Mouse (Mus musculus): ENCODE measurements around the gene Mff.

Gene Mff

DNA sequence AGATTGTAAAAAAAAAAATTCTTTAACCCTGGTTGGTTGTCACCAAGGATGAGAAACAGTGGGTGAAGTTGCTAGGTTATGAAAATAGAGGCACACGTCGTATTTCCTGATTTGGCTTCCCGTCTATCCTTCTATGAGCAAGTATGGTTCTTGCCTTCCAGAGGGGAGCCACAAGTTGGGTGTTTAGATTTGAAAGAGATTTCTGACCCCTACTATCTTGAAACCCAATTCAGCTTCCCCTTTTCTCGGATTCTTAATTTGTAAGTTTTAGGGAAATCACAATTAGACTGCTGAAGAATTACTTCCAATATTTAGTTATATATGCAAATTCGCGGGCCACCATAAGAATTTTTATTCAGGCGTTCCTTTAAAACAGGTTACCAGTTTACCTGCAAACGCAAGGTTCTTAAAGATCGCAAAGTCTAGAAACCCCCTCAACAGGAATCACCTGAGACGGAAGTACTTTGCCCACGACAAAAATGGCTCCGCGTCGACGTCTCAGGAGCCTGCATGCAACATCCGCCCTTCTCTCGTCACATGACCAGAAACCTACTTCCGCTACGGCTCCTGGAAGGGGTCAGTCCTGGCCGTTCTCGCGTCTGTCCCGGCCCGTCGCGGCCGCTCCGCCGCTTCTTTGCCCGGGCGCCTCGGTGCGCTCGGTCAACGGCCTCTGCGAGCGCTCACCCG, at the start of gene Mff:
TSS of gene Mff (plus strand) at position 552 of the 687 bp plus-strand sequence.
- peak; percentile 83 for DNase-seq (ENCODE audit: low spot score)

DNA sequence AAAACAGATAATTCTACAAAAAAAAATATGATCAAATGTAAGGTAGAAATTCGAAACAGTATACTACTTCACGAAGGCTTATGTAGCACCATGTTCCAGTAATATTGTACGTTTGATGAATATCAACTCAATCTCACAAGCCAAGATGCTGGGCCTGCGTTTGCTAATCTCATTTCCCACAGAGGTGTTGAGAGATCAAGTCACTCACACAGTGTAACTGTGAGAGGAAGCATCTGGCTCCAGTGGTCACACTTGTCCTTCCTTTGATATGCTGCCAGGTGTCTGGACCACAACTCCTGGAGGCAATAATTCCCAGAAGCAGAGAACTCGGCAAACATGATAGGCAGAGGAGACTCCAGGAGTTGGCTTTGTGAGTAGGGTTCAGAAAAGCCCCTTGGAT, 38.4 kb upstream of the Mff start:
- DNase-seq (ENCODE audit: low spot score) = no peak

DNA sequence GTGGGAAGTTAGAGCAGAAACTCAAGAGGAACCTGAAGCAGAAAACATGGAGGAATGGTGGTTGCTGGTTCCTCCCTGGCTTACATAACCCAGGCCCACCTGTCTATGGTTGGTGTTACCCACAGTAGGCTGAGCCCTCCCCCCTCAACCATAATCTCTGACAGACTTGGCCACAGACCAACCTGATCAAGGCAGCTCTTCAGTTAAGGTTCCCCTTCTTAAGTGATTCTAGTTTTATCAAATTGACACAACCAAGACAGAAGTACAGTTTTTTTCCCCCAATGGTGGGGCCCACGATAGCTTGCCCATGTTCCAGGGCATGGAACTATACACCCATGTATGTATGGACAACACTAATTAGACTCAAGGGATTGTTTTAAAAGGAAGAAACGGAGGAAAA, 37.8 kb upstream of the Mff start:
- no peak for DNase-seq (ENCODE audit: low spot score)

DNA sequence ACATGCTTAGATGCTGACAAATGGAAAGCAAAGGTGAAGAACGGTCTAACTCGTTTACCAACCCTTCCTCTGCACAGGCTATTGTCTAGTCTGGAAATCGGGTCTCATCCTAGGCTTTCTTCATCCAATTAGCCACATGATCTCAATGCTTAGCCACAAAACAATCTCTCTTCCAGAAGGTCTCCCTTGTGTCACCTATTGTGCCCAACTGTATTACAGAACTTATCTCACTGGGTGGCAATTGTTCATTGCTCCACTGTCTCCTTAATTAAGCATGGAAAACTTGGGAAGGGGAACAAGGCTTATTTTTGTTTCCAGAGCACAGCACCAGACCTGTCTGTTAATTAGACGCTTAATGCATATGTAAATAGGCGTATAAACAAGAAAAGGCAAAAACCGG, 36.8 kb upstream of the Mff start:
- no peak for DNase-seq (ENCODE audit: low spot score)

DNA sequence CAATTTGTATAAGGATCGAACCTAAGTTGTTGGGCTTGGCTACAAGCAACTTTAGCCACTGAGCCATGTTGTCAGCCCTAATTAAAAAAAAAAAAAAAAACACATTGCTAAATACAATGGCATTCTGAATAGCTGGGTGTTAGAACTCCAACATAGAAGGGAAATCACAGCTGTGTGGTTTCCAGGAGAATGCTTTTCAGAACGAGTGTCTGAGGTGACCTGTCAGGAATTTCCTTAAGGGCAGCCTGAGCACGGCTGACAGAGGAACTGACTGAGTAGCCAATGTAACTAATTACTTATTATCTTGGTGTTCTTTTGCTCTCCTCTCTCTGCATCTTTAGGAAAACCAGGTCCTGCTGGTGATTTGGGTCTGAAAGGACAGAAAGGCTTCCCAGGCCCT, 28.8 kb upstream of the Mff start:
- DNase-seq (ENCODE audit: low spot score) = no peak

DNA sequence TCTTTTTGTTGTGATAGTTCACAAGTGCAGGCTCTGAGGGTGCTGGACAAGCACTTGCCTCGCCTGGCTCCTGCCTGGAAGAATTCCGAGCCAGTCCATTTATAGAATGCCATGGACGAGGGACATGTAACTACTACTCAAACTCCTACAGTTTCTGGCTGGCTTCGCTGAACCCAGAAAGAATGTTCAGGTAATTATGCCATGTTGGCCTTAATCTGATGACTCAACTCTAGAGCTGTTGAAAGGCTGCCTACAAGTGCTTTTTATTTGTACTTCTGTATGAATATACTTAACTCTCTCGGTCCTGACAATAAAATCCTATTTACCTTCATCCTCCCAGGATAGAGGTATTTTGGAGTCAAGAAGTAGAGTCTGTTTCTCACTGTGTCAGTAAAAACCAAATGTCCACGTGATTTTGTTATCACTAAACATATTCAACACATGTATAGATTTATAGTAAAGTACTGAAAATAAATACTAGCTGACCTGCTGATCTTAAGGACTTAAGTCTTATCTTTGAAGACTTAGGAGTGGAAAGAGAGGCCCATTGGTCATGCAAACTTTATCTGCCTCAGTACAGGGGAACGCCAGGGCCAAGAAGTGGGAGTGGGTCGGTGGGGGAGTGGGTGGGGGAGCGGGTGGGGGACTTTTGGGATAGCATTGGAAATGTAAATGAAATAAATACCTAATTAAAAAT, 6.7 kb upstream of the Mff start:
- no peak for DNase-seq (ENCODE audit: low spot score)

DNA sequence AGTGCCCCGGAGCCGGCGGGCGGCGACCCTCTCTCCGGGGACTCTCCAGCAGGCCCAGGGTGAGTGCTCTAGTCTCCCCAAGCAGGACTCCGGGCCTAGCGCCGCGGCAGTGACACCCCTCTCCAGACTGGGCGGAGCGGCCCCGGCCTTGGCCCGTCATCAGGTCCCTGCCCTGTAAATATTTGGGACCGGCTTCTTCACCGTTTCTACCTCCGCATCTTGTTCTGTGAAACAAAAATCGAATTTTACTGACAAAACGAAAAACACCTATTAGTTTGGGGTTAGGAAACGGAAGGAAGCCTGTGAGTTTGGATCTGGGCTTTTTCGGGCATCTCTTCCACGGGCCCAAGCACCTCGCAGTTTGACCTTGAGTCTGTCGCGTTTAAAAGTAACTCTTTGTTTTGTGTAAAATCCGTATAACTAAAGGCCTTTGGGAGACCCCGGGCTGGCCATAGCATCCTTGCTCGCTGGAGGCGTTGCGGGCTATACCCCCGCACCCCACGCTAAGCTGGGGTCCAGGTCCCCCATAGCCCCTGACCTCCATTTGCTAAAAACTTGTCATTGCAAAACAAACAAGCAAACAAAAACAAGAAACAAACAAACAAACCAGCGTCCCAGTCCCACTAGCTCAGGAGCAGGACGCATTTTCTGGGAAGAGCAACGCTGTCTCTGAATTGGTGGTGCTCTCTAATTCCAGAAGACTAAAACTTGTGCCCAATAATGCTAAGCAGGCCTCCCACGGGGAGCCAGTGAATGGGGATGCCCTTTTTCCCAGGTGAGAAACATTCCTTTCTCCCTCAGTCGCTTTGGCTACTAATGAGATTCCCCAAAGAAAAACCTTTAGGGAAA, 560 bp downstream of the Mff start:
- no peak for DNase-seq (ENCODE audit: low spot score)

DNA sequence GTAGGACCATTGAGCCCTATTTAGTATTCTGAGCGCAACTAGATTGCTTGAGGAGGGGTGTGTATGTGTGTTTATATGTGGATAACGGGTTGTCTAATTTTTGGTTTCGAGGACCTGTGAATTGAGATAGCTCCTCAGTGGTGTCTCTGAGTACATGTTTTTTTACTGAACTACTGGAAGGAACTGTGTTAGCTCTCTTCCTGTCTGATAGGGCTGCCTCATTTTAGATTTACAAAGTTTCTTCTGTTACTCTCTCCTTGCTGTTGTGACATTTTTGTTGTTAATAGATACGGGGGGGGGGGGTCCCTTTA, 1.1 kb downstream of the Mff start:
- no peak for DNase-seq (ENCODE audit: low spot score)

DNA sequence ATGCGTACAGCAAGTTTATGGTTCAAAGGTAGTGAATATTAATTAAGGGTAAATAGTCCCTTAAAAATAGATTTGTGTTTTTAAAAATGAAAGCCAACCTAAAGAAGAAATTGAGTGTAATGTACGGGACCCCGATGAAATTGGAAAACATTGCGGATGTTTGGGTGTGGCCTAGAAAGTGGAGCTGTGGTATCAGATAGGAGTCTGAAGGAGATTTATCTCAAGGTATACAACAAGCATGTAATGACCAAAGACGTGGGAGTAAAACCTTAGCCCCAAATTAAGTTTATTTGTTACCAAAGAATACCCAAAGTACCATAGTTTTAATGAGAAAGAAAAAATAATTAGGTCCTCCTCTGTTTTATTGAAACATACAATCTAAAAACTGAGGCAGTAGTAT, 1.8 kb downstream of the Mff start:
- DNase-seq (ENCODE audit: low spot score) = no peak

DNA sequence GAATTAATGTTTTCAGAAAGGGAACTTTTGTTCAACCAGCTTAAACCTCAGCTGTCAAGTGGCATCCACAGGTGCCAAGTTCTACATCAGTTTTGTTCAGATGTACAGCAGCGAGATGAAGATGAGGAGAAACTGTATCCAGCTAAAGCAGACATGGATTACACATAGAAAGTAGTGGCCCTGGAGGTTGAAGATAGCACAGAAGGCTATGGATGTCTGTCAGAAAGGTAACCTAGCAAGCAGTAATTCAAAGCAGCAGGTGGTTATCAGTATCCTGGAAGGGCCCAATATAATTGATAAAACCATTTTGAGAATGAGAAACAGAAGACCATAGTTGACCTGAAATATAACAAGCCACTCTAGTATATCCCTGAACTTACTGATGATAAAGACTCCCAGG, 8.7 kb downstream of the Mff start:
- DNase-seq (ENCODE audit: low spot score) = no peak

DNA sequence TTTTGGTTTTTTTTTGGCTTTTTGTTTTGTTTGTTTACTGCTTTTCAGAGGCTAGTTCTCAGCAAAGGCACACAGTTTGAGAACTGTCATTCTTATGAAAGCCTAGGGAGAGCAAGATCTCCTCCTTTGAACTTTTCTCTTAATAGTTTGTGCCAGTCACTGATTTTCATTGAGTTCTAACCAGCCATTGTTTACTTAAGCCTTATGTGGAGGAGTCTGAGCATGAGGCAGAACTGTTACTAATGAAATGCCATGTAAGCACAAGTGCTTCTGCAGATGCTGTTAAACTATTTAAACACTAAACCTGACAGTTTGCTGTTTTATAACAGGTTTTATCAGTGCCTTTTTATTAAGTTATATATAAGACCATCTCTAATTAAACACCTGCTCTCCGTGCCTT, 13.4 kb downstream of the Mff start:
- DNase-seq (ENCODE audit: low spot score) = no peak

DNA sequence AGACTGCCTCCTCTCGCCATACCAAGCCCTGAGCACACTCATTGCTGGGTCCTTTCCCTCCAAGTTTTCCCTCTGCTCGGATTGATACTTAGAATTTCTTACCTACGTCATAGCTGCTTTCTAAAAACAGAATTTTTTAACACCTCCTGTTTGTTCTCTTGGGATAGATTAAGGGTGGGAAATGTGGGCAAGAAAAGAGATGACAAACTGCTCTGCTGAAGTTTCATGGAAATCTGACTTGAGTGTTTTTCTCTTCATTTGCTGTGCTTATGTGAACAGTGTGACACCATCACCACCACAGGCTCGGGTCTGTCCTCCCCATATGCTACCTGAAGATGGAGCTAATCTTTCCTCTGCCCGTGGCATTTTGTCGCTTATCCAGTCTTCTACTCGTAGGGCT, 16.8 kb downstream of the Mff start:
- DNase-seq (ENCODE audit: low spot score) = no peak

DNA sequence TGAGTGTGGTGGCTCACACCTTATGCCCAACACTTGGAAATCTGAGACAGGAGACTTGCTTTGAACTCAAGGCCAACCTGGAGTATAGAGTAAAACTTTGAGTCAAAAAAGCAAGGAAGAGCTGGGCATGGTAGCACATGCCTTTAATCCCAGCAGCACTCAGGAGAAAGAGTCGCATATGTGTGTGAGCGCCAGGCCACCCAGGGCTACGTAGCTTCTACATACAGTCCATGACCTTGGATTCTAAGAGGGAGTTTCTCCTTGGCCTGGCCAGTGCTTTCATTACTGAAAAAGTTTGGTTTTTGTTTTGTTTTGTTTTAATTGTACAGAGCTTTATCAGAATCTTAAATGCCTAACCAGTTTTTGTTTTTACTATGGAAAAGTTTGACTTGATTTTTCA, 19.3 kb downstream of the Mff start:
- DNase-seq (ENCODE audit: low spot score) = no peak

DNA sequence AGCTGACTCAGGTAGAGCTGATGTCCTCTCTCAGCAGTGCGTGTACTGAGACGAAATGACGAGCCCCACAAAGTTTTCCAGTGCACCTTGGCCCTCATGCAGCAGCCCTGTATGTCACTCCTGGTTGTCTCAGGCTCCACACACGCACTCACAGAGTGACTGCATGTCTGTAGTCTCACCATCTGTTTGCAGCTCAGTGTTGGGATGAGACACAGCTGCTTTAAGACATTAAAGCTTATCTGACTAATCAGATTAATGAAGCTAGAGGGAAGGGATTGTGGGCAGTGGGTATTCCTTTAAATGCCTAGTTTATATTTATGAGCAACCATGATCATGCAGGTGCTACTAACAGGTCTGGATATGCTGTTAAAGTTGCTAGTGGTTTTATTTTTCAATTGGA, 21.7 kb downstream of the Mff start:
- no peak for DNase-seq (ENCODE audit: low spot score)

DNA sequence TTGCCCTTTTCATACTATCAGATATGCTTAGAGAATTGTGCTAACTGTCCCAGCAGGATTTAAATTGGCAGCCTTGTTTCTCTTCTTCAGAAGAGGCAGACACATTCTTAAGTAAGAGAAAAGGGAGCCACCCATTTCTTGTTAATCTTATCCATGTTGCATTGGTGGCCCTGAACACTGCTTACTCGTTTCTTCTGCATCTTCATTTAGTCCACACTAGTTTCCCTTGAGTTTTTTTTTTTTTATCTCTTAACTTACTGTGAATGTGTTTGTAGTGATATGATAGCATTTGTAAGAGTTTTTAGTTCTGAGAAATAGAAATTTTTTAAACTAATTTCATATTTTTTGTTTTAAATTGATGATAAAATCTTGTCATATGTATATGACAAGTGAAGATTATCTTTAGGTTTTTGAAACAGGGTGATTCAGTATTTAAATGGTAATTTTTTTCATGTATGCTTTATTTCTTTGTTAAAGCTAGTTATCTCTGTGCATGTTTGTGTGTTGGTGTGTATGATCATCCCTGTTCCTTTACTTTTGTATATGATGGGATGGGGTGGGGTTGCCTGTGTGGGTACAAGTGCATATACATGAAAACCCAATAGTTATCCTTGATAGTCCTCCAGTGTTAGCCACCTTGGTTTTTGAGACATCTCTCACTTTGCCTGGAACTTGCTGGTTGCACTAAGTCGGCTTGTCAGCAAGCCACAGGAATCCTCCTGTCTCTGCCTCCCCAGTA, 23.2 kb downstream of the Mff start:
- DNase-seq (ENCODE audit: low spot score) = no peak

DNA sequence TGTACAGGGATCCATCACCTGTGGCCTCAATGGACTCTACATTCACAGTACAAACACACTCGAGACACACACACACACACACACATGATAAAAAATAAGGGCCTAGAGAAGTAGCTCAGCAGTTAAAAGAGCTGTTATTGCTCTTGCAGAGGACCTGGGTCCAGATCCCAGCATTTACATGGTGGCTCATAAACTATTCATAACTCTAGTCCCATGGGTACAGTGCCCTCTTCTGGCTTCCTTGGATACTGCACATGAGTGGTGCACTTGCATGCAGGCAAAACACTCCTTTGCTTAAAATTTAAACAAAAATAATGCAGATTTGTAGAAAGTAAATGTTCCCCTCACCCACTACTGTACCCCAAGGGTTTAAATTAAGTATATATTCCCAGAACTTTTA, 34.8 kb downstream of the Mff start:
- no peak for DNase-seq (ENCODE audit: low spot score)

DNA sequence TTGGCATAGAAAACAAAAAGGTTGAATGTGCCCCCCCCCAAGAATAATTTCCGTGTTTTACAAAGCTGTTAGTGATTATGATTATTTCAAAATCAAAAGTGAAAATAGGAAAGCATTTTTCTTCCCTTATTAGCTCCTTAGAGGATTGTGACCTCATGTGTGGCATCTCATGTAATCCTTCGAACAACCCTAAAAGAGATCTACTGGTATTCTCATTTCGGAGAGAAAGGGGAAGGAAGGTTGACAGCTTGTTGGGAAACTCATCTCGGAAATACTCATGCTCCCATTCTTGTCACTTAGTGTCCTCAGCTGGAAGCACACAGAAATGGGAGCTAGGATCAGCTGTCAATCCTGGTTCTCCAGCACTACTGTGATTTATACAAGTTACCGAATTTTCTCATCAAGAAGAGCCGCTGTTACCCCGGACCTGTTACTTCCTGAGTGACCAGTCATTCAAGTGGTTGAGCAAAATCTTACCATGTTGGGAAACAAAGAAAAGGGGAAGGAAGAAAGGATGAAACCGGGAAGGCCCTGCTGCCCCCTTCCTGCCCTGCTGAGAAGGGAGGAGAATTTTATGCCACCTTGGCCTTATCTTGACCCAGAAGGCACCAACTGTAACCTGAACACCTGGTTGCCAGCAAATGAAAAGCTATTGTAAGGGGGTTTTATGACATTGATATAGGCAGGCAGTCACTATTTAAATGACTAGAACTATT, 36.9 kb downstream of the Mff start:
- no peak for DNase-seq (ENCODE audit: low spot score)

DNA sequence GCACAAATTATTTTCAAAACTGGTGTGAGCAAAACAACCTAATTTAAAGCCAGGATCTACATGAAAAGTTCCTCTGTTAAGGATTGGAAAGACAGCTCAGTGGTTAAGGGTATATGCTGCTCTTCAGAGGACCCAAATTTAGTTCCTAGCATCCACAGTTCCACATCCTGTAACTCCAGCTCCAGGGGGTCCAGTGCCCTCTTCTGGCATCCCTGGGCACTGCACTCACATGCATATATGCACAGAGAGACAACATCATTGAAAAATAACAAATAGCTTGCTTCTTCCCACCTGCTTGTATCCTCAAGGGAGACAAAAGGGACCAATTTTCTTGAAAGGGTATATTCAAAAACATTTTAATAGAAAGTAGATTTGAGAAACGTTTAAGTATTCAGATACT, 37.6 kb downstream of the Mff start:
- no peak for DNase-seq (ENCODE audit: low spot score)

DNA sequence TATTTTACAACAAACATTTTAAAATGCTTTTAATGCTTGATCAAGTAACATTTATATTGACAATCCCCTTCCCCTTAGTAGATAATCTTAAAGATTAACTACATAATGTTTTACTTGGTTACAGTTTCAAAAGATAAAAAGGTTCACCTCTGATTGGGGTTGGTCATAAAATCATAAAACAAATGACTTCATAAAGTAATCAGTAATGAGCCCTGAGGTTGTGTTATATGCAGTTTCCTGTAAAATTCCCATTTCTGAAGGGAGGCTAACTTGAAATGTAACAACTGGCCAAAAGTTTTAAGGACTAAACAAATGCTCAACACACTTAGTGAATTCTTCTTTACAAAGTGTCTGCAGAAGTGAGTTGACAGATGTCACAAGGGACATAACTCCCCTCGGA, 41.5 kb downstream of the Mff start:
- no peak for DNase-seq (ENCODE audit: low spot score)

DNA sequence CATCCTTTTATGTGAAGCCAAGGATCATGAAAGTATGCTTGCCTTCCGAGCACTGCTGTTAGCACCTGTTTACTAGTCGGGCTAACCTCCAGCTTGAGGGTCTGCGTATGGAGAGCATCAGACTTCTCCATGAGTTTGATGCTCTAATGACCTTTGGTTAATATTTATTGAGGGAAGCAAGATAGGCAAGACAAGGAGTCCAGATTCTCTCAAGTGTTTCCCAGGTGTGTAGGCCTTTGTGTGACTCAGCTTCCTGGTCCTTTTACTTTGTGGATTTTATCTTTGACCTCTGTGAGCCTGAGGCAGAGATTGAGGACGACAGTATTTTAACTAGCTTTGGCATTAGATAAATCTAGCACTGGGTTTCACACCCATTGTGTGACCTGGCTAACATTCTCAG, 42.0 kb downstream of the Mff start:
- DNase-seq (ENCODE audit: low spot score) = no peak

DNA sequence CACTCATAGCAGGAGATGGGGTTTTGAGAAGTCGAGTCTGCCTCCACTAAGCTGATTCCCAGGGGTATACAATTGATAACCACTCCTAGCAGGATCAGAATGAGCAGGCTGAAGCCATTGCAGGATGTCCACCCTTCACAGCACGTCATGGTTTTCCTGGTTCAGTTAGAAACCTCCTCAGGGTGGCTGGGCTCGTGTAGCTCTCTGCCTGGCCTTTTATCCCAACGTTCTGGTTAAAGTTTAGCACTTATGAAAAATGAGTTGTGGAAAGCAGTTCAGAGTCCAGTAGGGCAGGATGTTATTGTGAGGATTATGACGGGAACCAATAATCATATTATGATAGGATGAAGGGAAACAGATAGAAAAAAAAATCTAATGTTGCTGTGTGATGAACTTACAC, 43.6 kb downstream of the Mff start, which contains the start of gene Tm4sf20:
TSS of gene Tm4sf20 (minus strand) at position 193 of the 400 bp plus-strand sequence.
- no peak for DNase-seq (ENCODE audit: low spot score)

DNA sequence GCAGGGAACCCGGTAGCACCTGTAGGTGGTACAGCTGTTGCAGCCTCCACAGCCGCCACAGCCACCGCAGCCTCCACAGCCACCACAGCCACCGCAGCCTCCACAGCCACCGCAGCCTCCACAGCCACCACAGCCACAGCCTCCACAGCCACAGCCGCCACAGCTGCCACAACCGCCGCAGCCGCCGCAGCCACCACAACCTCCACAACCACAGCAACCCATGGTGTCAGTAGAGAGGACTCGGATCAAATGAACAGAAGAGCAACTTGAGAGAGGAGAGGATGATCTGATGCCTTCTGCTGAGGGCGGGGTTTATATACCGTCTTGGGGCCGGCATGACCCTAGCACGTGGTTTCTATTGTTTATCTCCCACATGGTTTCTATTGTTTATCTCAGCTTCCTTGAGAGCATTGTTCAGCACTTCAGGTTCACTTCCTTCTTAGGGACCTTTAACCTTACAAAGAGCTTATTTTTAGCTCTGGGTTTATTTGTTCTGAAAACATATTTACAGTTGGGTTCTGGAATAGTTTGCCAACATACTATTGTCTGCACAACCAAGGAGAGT, 46.4 kb downstream of the Mff start, which contains the start of gene Gm47791:
TSS of gene Gm47791 (minus strand) at position 222 of the 565 bp plus-strand sequence.
- no peak for DNase-seq (ENCODE audit: low spot score)

Data from ovary, postnatal 14 days (tissue).